In genomic region chr11:98192901-98193805, GRCm38 (mm10) we compare ENCODE assay signal across 7 mouse cellular contexts. TPM values are rescaled to one million over a fixed set of nuclear protein-coding genes. Genes with fewer than 3 reads are reported as not detected.
A peak's percentile ranks its signal among the peaks of the same experiment; 100 is the strongest.
DNase-seq lines count a peak whose midpoint lies in the region; ATAC-seq lines count a peak whose summit lies in the region.

Med1 (minus strand) TSS chr11:98193293.

- H3K4me2 ChIP-seq in intestine, embryonic 15.5 days (replicated peaks) = peak within 1 kb of the TSS; percentile 72

- peak; percentile 94 for DNase-seq in adrenal gland, adult 2 months
- DNase-seq in embryo, embryonic 11.5 days (ENCODE audit: low read depth, low spot score) = peak; percentile 94
- DNase-seq in gastrocnemius, postnatal 36 days = peak; percentile 84 to 86
- peak; percentile 92 to 97 for DNase-seq in left cerebral cortex, postnatal 25 days (ENCODE audit: low spot score in 2 of 2)
- peak; percentile 94 for DNase-seq in midbrain, embryonic 10.5 days (ENCODE audit: low spot score)
- DNase-seq in right cerebral cortex, postnatal 4 days = peak; percentile 81

- WGBS in intestine, embryonic 15.5 days = under 1% methylated on average over 52 of the region's 53 CpGs
- WGBS in midbrain, embryonic 10.5 days = under 1% methylated on average over 52 of the region's 53 CpGs

- intact Hi-C loops in gastrocnemius, postnatal 36 days (cut with DNase I) = loop anchor here (5.0 kb wide), 1 partner anchor 36 kb away; no protein-coding TSS in a partner anchor
- intact Hi-C loops in left cerebral cortex, postnatal 25 days (cut with DNase I) = loop anchor here (1.0 kb wide), 1 partner anchor 9 kb away; no protein-coding TSS in a partner anchor

- H3K4me1 ChIP-seq in intestine, embryonic 15.5 days (replicated peaks) = 0 out of 2 replicates have a peak, but pooled peaks cover 9% of the 10 kb centered on the region
- peaks cover 15% of the 10 kb centered on the region for H3K4me1 ChIP-seq in midbrain, embryonic 10.5 days

- H3K4me3 ChIP-seq in intestine, embryonic 15.5 days (replicated peaks) = peak within 1 kb of the TSS; percentile 85
- peak within 1 kb of the TSS; percentile 97 for H3K4me3 ChIP-seq in midbrain, embryonic 10.5 days

- no peaks in the 10 kb centered on the region for H3K9me3 ChIP-seq in intestine, embryonic 15.5 days
- H3K9me3 ChIP-seq in midbrain, embryonic 10.5 days (replicated peaks) = no peaks in the 10 kb centered on the region

- 0 out of 2 replicates have a peak, but pooled peaks cover 4% of the 10 kb centered on the region for H3K36me3 ChIP-seq in intestine, embryonic 15.5 days
- H3K36me3 ChIP-seq in midbrain, embryonic 10.5 days = peaks cover 30% of the 10 kb centered on the region

- peak; percentile 97 for ATAC-seq in intestine, embryonic 15.5 days

- no peaks in the 10 kb centered on the region for H3K27me3 ChIP-seq in intestine, embryonic 15.5 days (replicated peaks)
- no peaks in the 10 kb centered on the region for H3K27me3 ChIP-seq in midbrain, embryonic 10.5 days (ENCODE audit: low read depth, poor library complexity, severe bottlenecking)

- peak within 1 kb of the TSS; percentile 92 for H3K27ac ChIP-seq in intestine, embryonic 15.5 days
- peak within 1 kb of the TSS; percentile 97 for H3K27ac ChIP-seq in midbrain, embryonic 10.5 days (replicated peaks)

- H3K9ac ChIP-seq in intestine, embryonic 15.5 days = peak within 1 kb of the TSS; percentile 93

RNA-seq across cellular contexts. Expression of gene Med1, which starts in this region (rescaled TPM):
- 10 to 100 TPM; 51.9 to 70.1 TPM for total RNA-seq in adrenal gland, adult 2 months (2021)
- polyA plus RNA-seq in adrenal gland, adult 2 months (2012; rRNA removed) = 9.3 and 17.5 TPM in 2 replicates
- 10 to 100 TPM; 20.6 to 24.5 TPM for total RNA-seq in gastrocnemius, postnatal 36 days (2021)
- polyA plus RNA-seq in intestine, embryonic 15.5 days (2015; fragmentation: Nextera tagmentation; extraction: Ambion mirVana) = 53.6 and 63.0 TPM in 2 replicates
- 10 to 100 TPM; 49.6 to 49.7 TPM for total RNA-seq in left cerebral cortex, postnatal 25 days (2021)
- polyA plus RNA-seq in midbrain, embryonic 10.5 days (2016; fragmentation: Nextera tagmentation; extraction: Ambion mirVana) = 74.3 and 82.5 TPM in 2 replicates

Comparison
In these comparisons a context has a peak if more than half of its experiments do, and no peak if none do; other contexts are left out.
1. Peak in every context shown above with its lines: DNase-seq, ATAC-seq, H3K4me3 ChIP-seq and H3K27ac ChIP-seq.